Mouse (Mus musculus) G1E (cell line): ENCODE data around the gene Inf2.

Experiments used
- CTCF ChIP-seq: IDR thresholded peaks from 2 replicates; pipeline ENCODE4 v1.5.1; 2012; ENCODE audit warnings: low read depth, low read length, inconsistent platforms, mixed read lengths
- GATA1 ChIP-seq: IDR thresholded peaks from 2 replicates; pipeline ENCODE4 v1.6.1; 2012; ENCODE audit warnings: borderline replicate concordance, low read length, inconsistent platforms, mixed read lengths
- POLR2AphosphoS5 ChIP-seq: IDR thresholded peaks from 2 replicates; pipeline ENCODE4 v1.6.1; 2012; ENCODE audit warnings: low read depth, low read length, inconsistent platforms; ENCODE audit not compliant: insufficient replicate concordance
- TAL1 ChIP-seq: conservative IDR thresholded peaks from 2 replicates; pipeline ENCODE4 v1.6.1; 2012; ENCODE audit warnings: low read depth, low read length, inconsistent platforms, mixed read lengths

GRCm38 (mm10) chr12:112540321-112540720, 48.3 kb upstream of the Inf2 start:
- TF ChIP-seq GATA1 (no peak), POLR2AphosphoS5 (no peak), CTCF (no peak), TAL1 (no peak)
